Mouse (Mus musculus) bone marrow, adult 2 months (tissue): ENCODE results near the gene Fkbp2. TPM values are rescaled to one million over a fixed set of nuclear protein-coding genes. Genes with fewer than 3 reads are reported as not detected.
A peak's percentile ranks its signal among the peaks of the same experiment; 100 is the strongest.

Source experiments
- H3K27ac ChIP-seq: fragments of 200-500 bp; 2 replicates; pipeline ENCODE4 v1.5.1; 2012; ENCODE audit warnings: low read depth, mild to moderate bottlenecking, control low read depth, inconsistent platforms, low read length; ENCODE audit not compliant: control insufficient read depth, poor library complexity, insufficient read depth
- H3K4me1 ChIP-seq: fragments of 200-500 bp; 2 replicates; pipeline ENCODE4 v1.6.1; 2011; ENCODE audit warnings: low read length; ENCODE audit not compliant: control insufficient read depth, insufficient read depth
- H3K4me3 ChIP-seq: fragments of 200-500 bp; replicated peaks from 2 replicates; pipeline ENCODE3; 2011; ENCODE audit warnings: mild to moderate bottlenecking, low read depth, low read length, control low read depth; ENCODE audit not compliant: control insufficient read depth
- CTCF ChIP-seq: fragments of 200-500 bp; IDR thresholded peaks from 2 replicates; pipeline ENCODE4 v1.5.1; 2011; ENCODE audit warnings: low read length, control low read depth; ENCODE audit not compliant: control insufficient read depth, insufficient read depth
- POLR2A ChIP-seq: fragments of 200-500 bp; IDR thresholded peaks from 2 replicates; pipeline ENCODE4 v1.6.1; 2011; ENCODE audit warnings: low read depth, mild to moderate bottlenecking, control low read depth, low read length, borderline replicate concordance; ENCODE audit not compliant: control insufficient read depth
- WGBS: fragments of 180-500 bp; shearing (Covaris S2); methylation state at CpG from one replicate; pipeline ENCODE4 v1.1.7; 2018; 5-methylcytosine and 5-hydroxymethylcytosine counted together
- polyA plus RNA-seq: library from polyadenylated mRNA; stranded (reverse); fragments of >200 nt; gene quantifications from 2 replicates; pipeline ENCODE4 v1.2.4, GENCODE M21; 2011; ENCODE audit warnings: low replicate concordance; ENCODE audit not compliant: missing spikeins, insufficient read depth, insufficient read length

The Fkbp2 gene
- polyA plus RNA-seq, 1 experiment = 40.9 TPM

GRCm38 (mm10) chr19:6942764-6943163 lies 37.5 kb downstream of the Fkbp2 start:
- Histone ChIP-seq H3K4me3 (peak overlapping the region; percentile 100), H3K27ac (no peak overlapping the region; the same call in 1 of the 2 replicates), H3K4me1 (peaks cover 1% of the 10 kb centered on the region; the same call in 1 of the 2 replicates)
- TF ChIP-seq POLR2A = no peak
- TF ChIP-seq CTCF = no peak
- WGBS = 28% methylated on average over 5 of the region's 5 CpGs

- TF ChIP-seq CTCF (no peak), POLR2A (peak; percentile 85; the same call in 1 of the 2 replicates)
- WGBS = under 1% methylated on average over 27 of the region's 27 CpGs
- Histone ChIP-seq H3K4me1 (peaks cover 1% of the 10 kb centered on the region; the same call in 1 of the 2 replicates), H3K4me3 (peak within 1 kb of the TSS; percentile 100), H3K27ac (peak within 1 kb of the TSS; percentile 90)
These were observed 38.0 kb downstream of the Fkbp2 start, which contains the start of gene Gpr137 for GRCm38 (mm10) chr19:6942249-6942691. Gene Gpr137, minus strand, starts transcription at chr19:6942480.

- Histone ChIP-seq H3K4me1 (peaks cover 1% of the 10 kb centered on the region; the same call in 1 of the 2 replicates), H3K27ac (peak within 1 kb of the TSS; percentile 90), H3K4me3 (peak within 1 kb of the TSS; percentile 100)
- WGBS = under 1% methylated on average over 83 of the region's 83 CpGs
- TF ChIP-seq CTCF (no peak), POLR2A (peak; percentile 35; the same call in 1 of the 2 replicates)
These were observed 38.7 kb downstream of the Fkbp2 start, which contains the start of gene Bad for GRCm38 (mm10) chr19:6941372-6942248. Gene Bad, plus strand, starts transcription at chr19:6941861.

GRCm38 (mm10) chr19:6940396-6941351 lies 39.6 kb downstream of the Fkbp2 start:
- Histone ChIP-seq H3K27ac (peak overlapping the region; percentile 90), H3K4me1 (peaks cover 1% of the 10 kb centered on the region; the same call in 1 of the 2 replicates)

GRCm38 (mm10) chr19:6939106-6940002 lies 40.9 kb downstream of the Fkbp2 start:
- no peak for TF ChIP-seq CTCF
- no peak for TF ChIP-seq POLR2A
- Histone ChIP-seq H3K4me3 (no peak overlapping the region), H3K4me1 (peaks cover 1% of the 10 kb centered on the region; the same call in 1 of the 2 replicates), H3K27ac (no peak overlapping the region)
- 89% methylated on average over 20 of the region's 20 CpGs for WGBS

More at GRCm38 (mm10) chr19:6940396-6941351, 39.6 kb downstream of the Fkbp2 start:
- peak overlapping the region; percentile 100 for H3K4me3 ChIP-seq
- no peak for TF ChIP-seq CTCF
- TF ChIP-seq POLR2A = no peak
- 27% methylated on average over 29 of the region's 29 CpGs for WGBS

- WGBS = 87% methylated on average over 16 of the region's 16 CpGs
- TF ChIP-seq CTCF = no peak
- no peak for TF ChIP-seq POLR2A
- no peak overlapping the region for H3K27ac ChIP-seq
- peaks cover 2% of the 10 kb centered on the region for H3K4me1 ChIP-seq
- no peak overlapping the region for H3K4me3 ChIP-seq
These were observed 42.5 kb downstream of the Fkbp2 start for GRCm38 (mm10) chr19:6937541-6938465.

GRCm38 (mm10) chr19:6936299-6936698 lies 44.0 kb downstream of the Fkbp2 start:
- WGBS = 31% methylated on average over 3 of the region's 3 CpGs
- Histone ChIP-seq H3K27ac (no peak overlapping the region), H3K4me1 (peaks cover 2% of the 10 kb centered on the region), H3K4me3 (no peak overlapping the region)
- TF ChIP-seq POLR2A (no peak), CTCF (peak; percentile 61)
